Mouse (Mus musculus) myocyte (in vitro differentiated cells): ENCODE results near the gene Bmper. TPM values are rescaled to one million over a fixed set of nuclear protein-coding genes. Genes with fewer than 3 reads are reported as not detected.

Experiments used
- H3K27me3 ChIP-seq: one replicate; pipeline ENCODE4 v1.6.1; 2011; ENCODE audit not compliant: control insufficient read depth, insufficient read depth, insufficient read length
- H3K36me3 ChIP-seq: one replicate; pipeline ENCODE4 v1.6.1; 2011; ENCODE audit not compliant: control insufficient read depth, insufficient read depth
- H3K4me2 ChIP-seq: one replicate; pipeline ENCODE4 v1.6.1; 2011; ENCODE audit warnings: low read depth, control low read depth
- H3K4me3 ChIP-seq: one replicate; pipeline ENCODE4 v1.5.1; 2011; ENCODE audit warnings: mild to moderate bottlenecking, control low read depth, moderate library complexity
- H3K79me2 ChIP-seq: one replicate; pipeline ENCODE4 v1.6.1; 2011; ENCODE audit not compliant: control insufficient read depth, insufficient read depth
- H3ac ChIP-seq: one replicate; pipeline ENCODE4 v1.6.1; 2011; ENCODE audit not compliant: control insufficient read depth, insufficient read length
- CEBPB ChIP-seq: IDR thresholded peaks from 2 replicates; pipeline ENCODE4 v1.6.1; 2011; ENCODE audit warnings: mild to moderate bottlenecking, moderate library complexity; ENCODE audit not compliant: poor library complexity, insufficient read depth, severe bottlenecking
- E2F4 ChIP-seq: IDR thresholded peaks from one replicate; pipeline ENCODE4 v1.6.1; 2011; ENCODE audit warnings: mild to moderate bottlenecking, control low read depth, moderate library complexity; ENCODE audit not compliant: insufficient read depth
- MAX ChIP-seq: IDR thresholded peaks from one replicate; pipeline ENCODE4 v1.6.1; 2011; ENCODE audit warnings: low read depth, mild to moderate bottlenecking, control low read depth
- MYOD1 ChIP-seq, 3 experiments: IDR thresholded peaks; one replicate each; pipeline ENCODE4 v1.6.1; 2011; ENCODE audit warnings: control low read depth in 2 of 3, low read depth in 2 of 3, mild to moderate bottlenecking in 2 of 3, moderate library complexity in 1 of 3; ENCODE audit not compliant: insufficient read length in 2 of 3, control insufficient read depth in 1 of 3
- MYOG ChIP-seq, 3 experiments: IDR thresholded peaks; one replicate each; pipeline ENCODE4 v1.6.1; 2011; ENCODE audit warnings: control low read depth in 2 of 3, low read depth in 2 of 3, mild to moderate bottlenecking in 2 of 3; ENCODE audit not compliant: insufficient read length in 2 of 3, control insufficient read depth in 1 of 3, insufficient read depth in 1 of 3
- POLR2A ChIP-seq: IDR thresholded peaks from one replicate; pipeline ENCODE4 v1.6.1; 2011; ENCODE audit warnings: low read depth, mild to moderate bottlenecking, control low read depth, moderate library complexity; ENCODE audit not compliant: insufficient read length
- POLR2AphosphoS2 ChIP-seq: IDR thresholded peaks from one replicate; pipeline ENCODE4 v1.6.1; 2011; ENCODE audit warnings: low read depth, control low read depth; ENCODE audit not compliant: insufficient read length
- REST ChIP-seq: IDR thresholded peaks from one replicate; pipeline ENCODE4 v1.6.1; 2011; ENCODE audit warnings: mild to moderate bottlenecking, control low read depth, moderate library complexity; ENCODE audit not compliant: insufficient read depth, insufficient read length
- SRF ChIP-seq: IDR thresholded peaks from one replicate; pipeline ENCODE4 v1.6.1; 2011; ENCODE audit warnings: low read depth; ENCODE audit not compliant: control insufficient read depth, insufficient read length
- TCF12 ChIP-seq: IDR thresholded peaks from one replicate; pipeline ENCODE4 v1.6.1; 2011; ENCODE audit warnings: mild to moderate bottlenecking, control low read depth; ENCODE audit not compliant: poor library complexity, insufficient read depth, severe bottlenecking
- TCF3 ChIP-seq: IDR thresholded peaks from one replicate; pipeline ENCODE4 v1.6.1; 2011; ENCODE audit warnings: low read depth, control low read depth; ENCODE audit not compliant: insufficient read length
- USF1 ChIP-seq: IDR thresholded peaks from one replicate; pipeline ENCODE4 v1.6.1; 2011; ENCODE audit warnings: low read depth, mild to moderate bottlenecking, control low read depth, moderate library complexity
- polyA plus RNA-seq: library from polyadenylated mRNA; unstranded; fragments of >200 nt; fragmentation: generic; extraction: Trizol; gene quantifications from one replicate; pipeline ENCODE4 v1.2.1, GENCODE M21; 2012; ENCODE audit warnings: missing spikeins

The Bmper gene
- polyA plus RNA-seq, 1 experiment = 2.2 TPM

- Histone ChIP-seq H3K36me3 (no peaks in the 10 kb centered on the region), H3K4me2 (no peak overlapping the region), H3K4me3 (no peak overlapping the region), H3K27me3 (no peaks in the 10 kb centered on the region), H3K79me2 (no peaks in the 10 kb centered on the region), H3ac (no peak overlapping the region)
- TF ChIP-seq POLR2AphosphoS2 = no peak
- peak in 1 of 3 experiments; percentile 16 for TF ChIP-seq MYOG (IDR thresholded peaks at IDR 0.05; ENCODE audit: control insufficient read depth in 1 of 3, insufficient read depth in 1 of 3, insufficient read length in 2 of 3, low read depth in 2 of 3)
Observed at GRCm38 (mm10) chr9:23394652-23395317, 171.9 kb downstream of the Bmper start.

GRCm38 (mm10) chr9:23396186-23396585, 173.3 kb downstream of the Bmper start:
- H3K4me2 ChIP-seq = no peak overlapping the region
- H3K27me3 ChIP-seq = no peaks in the 10 kb centered on the region
- no peaks in the 10 kb centered on the region for H3K79me2 ChIP-seq
- no peak overlapping the region for H3K4me3 ChIP-seq
- H3ac ChIP-seq = no peak overlapping the region
- TF ChIP-seq MYOD1 (IDR thresholded peaks at IDR 0.05; ENCODE audit: control insufficient read depth in 1 of 3, insufficient read length in 2 of 3, low read depth in 2 of 3) (no peak), USF1 (no peak)
- no peaks in the 10 kb centered on the region for H3K36me3 ChIP-seq

GRCm38 (mm10) chr9:23397876-23398275, 175.0 kb downstream of the Bmper start:
- Histone ChIP-seq H3K27me3 (no peaks in the 10 kb centered on the region), H3K4me2 (no peak overlapping the region), H3ac (no peak overlapping the region), H3K36me3 (no peaks in the 10 kb centered on the region), H3K79me2 (no peaks in the 10 kb centered on the region), H3K4me3 (no peak overlapping the region)
- no peak for TF ChIP-seq E2F4
- TF ChIP-seq SRF = no peak
- no peak for TF ChIP-seq POLR2AphosphoS2

GRCm38 (mm10) chr9:23399638-23400284, 176.9 kb downstream of the Bmper start:
- TF ChIP-seq MYOD1 (IDR thresholded peaks at IDR 0.05; ENCODE audit: control insufficient read depth in 1 of 3, insufficient read length in 2 of 3, low read depth in 2 of 3) (no peak), MAX (no peak), SRF (no peak), MYOG (IDR thresholded peaks at IDR 0.05; ENCODE audit: control insufficient read depth in 1 of 3, insufficient read depth in 1 of 3, insufficient read length in 2 of 3, low read depth in 2 of 3) (no peak), E2F4 (no peak), CEBPB (no peak), USF1 (no peak), REST (no peak)

GRCm38 (mm10) chr9:23407416-23407815, 184.5 kb downstream of the Bmper start:
- Histone ChIP-seq H3K27me3 (no peaks in the 10 kb centered on the region), H3K4me2 (peak overlapping the region; percentile 12), H3ac (no peak overlapping the region), H3K4me3 (no peak overlapping the region), H3K79me2 (no peaks in the 10 kb centered on the region), H3K36me3 (no peaks in the 10 kb centered on the region)
- TF ChIP-seq MAX (no peak), REST (no peak)

More at GRCm38 (mm10) chr9:23399638-23400284, 176.9 kb downstream of the Bmper start:
- H3K36me3 ChIP-seq = no peaks in the 10 kb centered on the region
- H3K79me2 ChIP-seq = no peaks in the 10 kb centered on the region
- H3ac ChIP-seq = no peak overlapping the region
- H3K27me3 ChIP-seq = no peaks in the 10 kb centered on the region
- H3K4me2 ChIP-seq = no peak overlapping the region
- H3K4me3 ChIP-seq = no peak overlapping the region

- H3K79me2 ChIP-seq = no peaks in the 10 kb centered on the region
- peak overlapping the region; percentile 12 for H3K4me2 ChIP-seq
- H3ac ChIP-seq = no peak overlapping the region
- no peak for TF ChIP-seq USF1
- TF ChIP-seq MYOD1 (IDR thresholded peaks at IDR 0.05; ENCODE audit: control insufficient read depth in 1 of 3, insufficient read length in 2 of 3, low read depth in 2 of 3) = no peak
- no peak for TF ChIP-seq MAX
- TF ChIP-seq SRF = no peak
- no peak for TF ChIP-seq REST
- TF ChIP-seq E2F4 = no peak
- no peak for TF ChIP-seq POLR2A
- no peak for TF ChIP-seq CEBPB
- TF ChIP-seq MYOG (IDR thresholded peaks at IDR 0.05; ENCODE audit: control insufficient read depth in 1 of 3, insufficient read depth in 1 of 3, insufficient read length in 2 of 3, low read depth in 2 of 3) = no peak
- TF ChIP-seq POLR2AphosphoS2 = no peak
- no peak for TF ChIP-seq TCF3
- TF ChIP-seq TCF12 = no peak
- H3K4me3 ChIP-seq = no peak overlapping the region
- H3K36me3 ChIP-seq = no peaks in the 10 kb centered on the region
- H3K27me3 ChIP-seq = no peaks in the 10 kb centered on the region
Observed at GRCm38 (mm10) chr9:23407935-23408781, 185.3 kb downstream of the Bmper start.
